10 mouse cellular contexts compared by ENCODE assay signal in genomic region chr1:64949377-64949776, GRCm38 (mm10). TPM values are rescaled to one million over a fixed set of nuclear protein-coding genes. Genes with fewer than 3 reads are reported as not detected.
DNase-seq lines count a peak whose midpoint lies in the region; ATAC-seq and TF ChIP-seq lines count a peak whose summit lies in the region.
"Had no signal": no experiment of that assay in that cellular context is flagged by ENCODE, and none has a peak within 500 bp of the region (broad histone marks: within the 10 kb centered on the region; RNA-seq: fewer than 3 reads in every experiment).

No protein-coding gene starts in this region.

- no peaks in the 10 kb centered on the region for H3K36me3 ChIP-seq in heart, embryonic 12.5 days
- H3K36me3 ChIP-seq in lung, embryonic 14.5 days (ENCODE audit: insufficient read depth) = no peaks in the 10 kb centered on the region
- 0 out of 2 replicates have a peak, but pooled peaks cover 1% of the 10 kb centered on the region for H3K36me3 ChIP-seq in splenic B cell, adult 2 months (ENCODE audit: control insufficient read depth, insufficient read depth, low read length, poor library complexity, severe bottlenecking)
- H3K36me3 ChIP-seq in forebrain, postnatal 0 days (ENCODE audit: insufficient read depth) = no peaks in the 10 kb centered on the region

- DNase-seq in heart, postnatal 14 days = no peak
- peak; percentile 66 for DNase-seq in Muller cell, postnatal 12 days (ENCODE audit: inconsistent ontology term)
- DNase-seq in lung, embryonic 14.5 days = peak; percentile 53
- peak; percentile 51 for DNase-seq in splenic B cell, adult 2 months (ENCODE audit: low read depth, low spot score)
- DNase-seq in right cerebral cortex, postnatal 10 days (ENCODE audit: low spot score in 2 of 2) = no peak
- no peak for DNase-seq in forebrain, postnatal 0 days
- DNase-seq in adrenal gland, postnatal 14 days = no peak
- DNase-seq: cerebellum, postnatal 36 days had no signal

- 33% methylated on average over 8 of the region's 8 CpGs for WGBS in heart, embryonic 12.5 days
- 64% methylated on average over 8 of the region's 8 CpGs for WGBS in lung, embryonic 14.5 days
- 93% methylated on average over 8 of the region's 8 CpGs for WGBS in forebrain, postnatal 0 days

- H3K4me3 ChIP-seq in heart, embryonic 12.5 days = no peak overlapping the region
- H3K4me3 ChIP-seq in lung, embryonic 14.5 days (ENCODE audit: low read depth, low read length) = no peak overlapping the region
- no peak overlapping the region for H3K4me3 ChIP-seq in forebrain, postnatal 0 days (ENCODE audit: low read depth, low read length)
- H3K4me3 ChIP-seq: megakaryocyte, embryonic 14.5 days had no signal

- H3K27me3 ChIP-seq in heart, embryonic 12.5 days (replicated peaks) = no peaks in the 10 kb centered on the region
- no peaks in the 10 kb centered on the region for H3K27me3 ChIP-seq in lung, embryonic 14.5 days (ENCODE audit: insufficient read depth, low read length)
- no peaks in the 10 kb centered on the region for H3K27me3 ChIP-seq in splenic B cell, adult 2 months (ENCODE audit: control insufficient read depth, insufficient read depth, low read length, poor library complexity, severe bottlenecking)
- no peaks in the 10 kb centered on the region for H3K27me3 ChIP-seq in forebrain, postnatal 0 days (ENCODE audit: insufficient read depth, low read length)

- no peak for TF ChIP-seq CTCF in lung, embryonic 14.5 days (IDR thresholded peaks at IDR 0.05; ENCODE audit: low read depth)
- TF ChIP-seq CTCF in forebrain, postnatal 0 days (IDR thresholded peaks at IDR 0.05; ENCODE audit: low read depth) = no peak

- H3K9me3 ChIP-seq in heart, embryonic 12.5 days (replicated peaks) = no peaks in the 10 kb centered on the region
- no peaks in the 10 kb centered on the region for H3K9me3 ChIP-seq in lung, embryonic 14.5 days (ENCODE audit: low read depth, low read length)
- H3K9me3 ChIP-seq in forebrain, postnatal 0 days (ENCODE audit: low read length) = no peaks in the 10 kb centered on the region
- H3K9me3 ChIP-seq: megakaryocyte, embryonic 14.5 days had no signal

- H3K4me2 ChIP-seq in heart, embryonic 12.5 days = peak overlapping the region; percentile 34
- no peak overlapping the region for H3K4me2 ChIP-seq in lung, embryonic 14.5 days
- no peak overlapping the region for H3K4me2 ChIP-seq in forebrain, postnatal 0 days (ENCODE audit: low read depth)

- H3K27ac ChIP-seq in heart, embryonic 12.5 days (ENCODE audit: poor library complexity, severe bottlenecking) = no peak overlapping the region
- no peak overlapping the region for H3K27ac ChIP-seq in lung, embryonic 14.5 days (ENCODE audit: low read depth)
- no peak overlapping the region for H3K27ac ChIP-seq in forebrain, postnatal 0 days (ENCODE audit: low read depth, low read length)

- intact Hi-C loops in heart, postnatal 14 days (cut with DNase I) = no loop called here

- peaks cover 35% of the 10 kb centered on the region for H3K4me1 ChIP-seq in heart, embryonic 12.5 days (replicated peaks)
- H3K4me1 ChIP-seq in lung, embryonic 14.5 days (ENCODE audit: insufficient read depth) = no peaks in the 10 kb centered on the region
- no peaks in the 10 kb centered on the region for H3K4me1 ChIP-seq in forebrain, postnatal 0 days (ENCODE audit: insufficient read depth)

- no peak for ATAC-seq in heart, embryonic 12.5 days (ENCODE audit: insufficient number of reproducible peaks, low FRiP score)
- peak; percentile 54; the same call in 1 of the 2 replicates for ATAC-seq in lung, embryonic 14.5 days (ENCODE audit: insufficient read depth)
- ATAC-seq in forebrain, postnatal 0 days = no peak

- H3K9ac ChIP-seq in heart, embryonic 12.5 days = 0 out of 2 replicates have a peak overlapping the region, but pooled peaks have one; percentile 38
- H3K9ac ChIP-seq in lung, embryonic 14.5 days = no peak overlapping the region
- no peak overlapping the region for H3K9ac ChIP-seq in forebrain, postnatal 0 days

RNA-seq across cellular contexts. Expression of gene Plekhm3, which starts 7.2 kb away (rescaled TPM):
- 7.1 and 10.5 TPM in 2 replicates for polyA plus RNA-seq in heart, embryonic 12.5 days (2016; fragmentation: Nextera tagmentation; extraction: Ambion mirVana)
- total RNA-seq in heart, postnatal 14 days (2021) = 10 to 100 TPM in 1 of 2 experiments, 1 to 10 TPM in 1; 6.8 to 10.8 TPM
- 8.1 and 9.2 TPM in 2 replicates for polyA plus RNA-seq in lung, embryonic 14.5 days (2014; fragmentation: Nextera tagmentation; extraction: Ambion mirVana)
- total RNA-seq in forebrain, postnatal 0 days (2014; rRNA removed) = 9.9 and 13.2 TPM in 2 replicates
- 2.5 and 5.3 TPM in 2 replicates for polyA plus RNA-seq in forebrain, postnatal 0 days (2015; fragmentation: Nextera tagmentation; extraction: Ambion mirVana)
- total RNA-seq in adrenal gland, postnatal 14 days (2021) = 19.2 and 20.4 TPM in 2 replicates

Comparison
In these comparisons a context has a peak if more than half of its experiments do, and no peak if none do; other contexts are left out.
1. DNase-seq: peak in Muller cell, postnatal 12 days (single experiment), lung, embryonic 14.5 days (single experiment) and splenic B cell, adult 2 months (single experiment); none in heart, postnatal 14 days (0 of 2), right cerebral cortex, postnatal 10 days (0 of 2), forebrain, postnatal 0 days (single experiment) and adrenal gland, postnatal 14 days (single experiment).